Mouse (Mus musculus) hindbrain, embryonic 12.5 days (tissue): ENCODE measurements at regions not wholly inside any gene's neighbourhood (a gene's known extent, or its start where the extent isn't known, plus 50 kb on each side); places are given as distances from the start of the nearest gene placed in this dataset.

ENCODE experiments used
- ATAC-seq: fragments of 200-750 bp; cut with Nextera tagmentation; 2 replicates; pipeline ENCODE4 v1.8.0; 2017; ENCODE audit warnings: moderate TSS enrichment; ENCODE audit not compliant: low FRiP score
- H3K27ac ChIP-seq: fragments of 300-500 bp; sonication (generic); 2 replicates; pipeline ENCODE4 v1.5.1; 2016; ENCODE audit warnings: mild to moderate bottlenecking
- H3K27me3 ChIP-seq: fragments of 300-500 bp; sonication (generic); 2 replicates; pipeline ENCODE4 v1.6.1; 2016; ENCODE audit warnings: mild to moderate bottlenecking
- H3K36me3 ChIP-seq: fragments of 300-500 bp; sonication (generic); 2 replicates; pipeline ENCODE4 v1.6.1; 2016; ENCODE audit warnings: mild to moderate bottlenecking
- H3K4me1 ChIP-seq: fragments of 300-500 bp; sonication (generic); 2 replicates; pipeline ENCODE4 v1.6.1; 2016
- H3K4me2 ChIP-seq: fragments of 300-500 bp; sonication (generic); replicated peaks from 2 replicates; pipeline ENCODE4 v1.6.1; 2016; ENCODE audit warnings: mild to moderate bottlenecking
- H3K4me3 ChIP-seq: fragments of 300-500 bp; sonication (generic); 2 replicates; pipeline ENCODE4 v1.5.1; 2016; ENCODE audit warnings: mild to moderate bottlenecking
- H3K9ac ChIP-seq: fragments of 300-500 bp; sonication (generic); 2 replicates; pipeline ENCODE4 v1.6.1; 2016; ENCODE audit warnings: mild to moderate bottlenecking, moderate library complexity
- H3K9me3 ChIP-seq: fragments of 300-500 bp; sonication (generic); replicated peaks from 2 replicates; pipeline ENCODE4 v1.6.1; 2016; ENCODE audit warnings: mild to moderate bottlenecking
- WGBS: fragments of 180-500 bp; shearing (Covaris S2); methylation state at CpG from one replicate; pipeline ENCODE4 v1.1.7; 2016; 5-methylcytosine and 5-hydroxymethylcytosine counted together

GRCm38 (mm10) chr14:25168310-25168709 lies 290.7 kb upstream of the Zmiz1 start:
- Histone ChIP-seq H3K4me3 (no peak overlapping the region), H3K9ac (no peak overlapping the region), H3K4me2 (no peak overlapping the region), H3K27ac (no peak overlapping the region), H3K36me3 (no peaks in the 10 kb centered on the region), H3K9me3 (no peaks in the 10 kb centered on the region), H3K4me1 (peaks cover 3% of the 10 kb centered on the region; the same call in 1 of the 2 replicates), H3K27me3 (no peaks in the 10 kb centered on the region)
- no peak for ATAC-seq
- WGBS: 51% methylated on average over 5 of the region's 5 CpGs

- Histone ChIP-seq H3K4me2 (no peak overlapping the region), H3K4me3 (no peak overlapping the region), H3K27me3 (no peaks in the 10 kb centered on the region), H3K27ac (no peak overlapping the region), H3K4me1 (no peaks in the 10 kb centered on the region; the same call in 1 of the 2 replicates), H3K9ac (no peak overlapping the region), H3K36me3 (no peaks in the 10 kb centered on the region), H3K9me3 (no peaks in the 10 kb centered on the region)
- no peak for ATAC-seq
- 74% methylated on average over 6 of the region's 6 CpGs for WGBS
Observed at GRCm38 (mm10) chr14:25173281-25173680, 285.7 kb upstream of the Zmiz1 start.

GRCm38 (mm10) chr14:25173873-25174272 lies 285.1 kb upstream of the Zmiz1 start:
- Histone ChIP-seq H3K9ac (no peak overlapping the region), H3K9me3 (no peaks in the 10 kb centered on the region), H3K4me2 (no peak overlapping the region), H3K27ac (no peak overlapping the region), H3K27me3 (no peaks in the 10 kb centered on the region), H3K36me3 (no peaks in the 10 kb centered on the region), H3K4me1 (no peaks in the 10 kb centered on the region), H3K4me3 (no peak overlapping the region)
- 72% methylated on average over 6 of the region's 6 CpGs for WGBS
- no peak for ATAC-seq

GRCm38 (mm10) chr14:25174402-25174801 lies 284.6 kb upstream of the Zmiz1 start:
- H3K9ac ChIP-seq: no peak overlapping the region
- H3K36me3 ChIP-seq: no peaks in the 10 kb centered on the region
- 47% methylated on average over 2 of the region's 2 CpGs for WGBS
- no peak overlapping the region for H3K27ac ChIP-seq
- no peak overlapping the region for H3K4me3 ChIP-seq
- H3K4me1 ChIP-seq: no peaks in the 10 kb centered on the region
- H3K9me3 ChIP-seq: no peaks in the 10 kb centered on the region
- no peaks in the 10 kb centered on the region for H3K27me3 ChIP-seq
- ATAC-seq: no peak
- no peak overlapping the region for H3K4me2 ChIP-seq

- ATAC-seq: no peak
- 66% methylated on average over 6 of the region's 6 CpGs for WGBS
- H3K4me3 ChIP-seq: no peak overlapping the region
- H3K27ac ChIP-seq: no peak overlapping the region
- H3K4me2 ChIP-seq: no peak overlapping the region
- no peaks in the 10 kb centered on the region for H3K27me3 ChIP-seq
- no peaks in the 10 kb centered on the region; the same call in 1 of the 2 replicates for H3K4me1 ChIP-seq
- H3K9ac ChIP-seq: no peak overlapping the region
- no peaks in the 10 kb centered on the region for H3K36me3 ChIP-seq
- no peaks in the 10 kb centered on the region for H3K9me3 ChIP-seq
Observed at GRCm38 (mm10) chr14:25176206-25176605, 282.8 kb upstream of the Zmiz1 start.

- H3K27me3 ChIP-seq: peaks cover 3% of the 10 kb centered on the region; the same call in 1 of the 2 replicates
- 61% methylated on average over 9 of the region's 9 CpGs for WGBS
- peaks cover 7% of the 10 kb centered on the region for H3K4me1 ChIP-seq
- no peak for ATAC-seq
- H3K36me3 ChIP-seq: no peaks in the 10 kb centered on the region
- H3K9me3 ChIP-seq: no peaks in the 10 kb centered on the region
- H3K27ac ChIP-seq: no peak overlapping the region
- H3K4me2 ChIP-seq: no peak overlapping the region
- no peak overlapping the region for H3K4me3 ChIP-seq
- H3K9ac ChIP-seq: no peak overlapping the region
Observed at GRCm38 (mm10) chr14:25180126-25180525, 278.9 kb upstream of the Zmiz1 start.

GRCm38 (mm10) chr14:25181406-25181805 lies 277.6 kb upstream of the Zmiz1 start:
- no peak for ATAC-seq
- H3K9ac ChIP-seq: no peak overlapping the region
- no peak overlapping the region for H3K27ac ChIP-seq
- H3K9me3 ChIP-seq: no peaks in the 10 kb centered on the region
- no peaks in the 10 kb centered on the region for H3K36me3 ChIP-seq
- H3K4me1 ChIP-seq: peaks cover 19% of the 10 kb centered on the region
- no peak overlapping the region for H3K4me3 ChIP-seq
- peaks cover 3% of the 10 kb centered on the region; the same call in 1 of the 2 replicates for H3K27me3 ChIP-seq
- WGBS: 58% methylated on average over 2 of the region's 2 CpGs
- no peak overlapping the region for H3K4me2 ChIP-seq

GRCm38 (mm10) chr14:25184042-25184441 lies 274.9 kb upstream of the Zmiz1 start:
- no peak overlapping the region for H3K4me3 ChIP-seq

GRCm38 (mm10) chr14:25184875-25185274 lies 274.1 kb upstream of the Zmiz1 start:
- no peaks in the 10 kb centered on the region for H3K36me3 ChIP-seq
- peaks cover 24% of the 10 kb centered on the region for H3K4me1 ChIP-seq
- H3K27me3 ChIP-seq: peaks cover 3% of the 10 kb centered on the region; the same call in 1 of the 2 replicates
- ATAC-seq: no peak
- WGBS: 83% methylated on average over 1 of the region's 1 CpGs
- no peak overlapping the region for H3K4me3 ChIP-seq
- H3K4me2 ChIP-seq: no peak overlapping the region
- H3K27ac ChIP-seq: no peak overlapping the region
- no peaks in the 10 kb centered on the region for H3K9me3 ChIP-seq
- no peak overlapping the region for H3K9ac ChIP-seq

More at GRCm38 (mm10) chr14:25184042-25184441, 274.9 kb upstream of the Zmiz1 start:
- peaks cover 3% of the 10 kb centered on the region; the same call in 1 of the 2 replicates for H3K27me3 ChIP-seq
- no peak overlapping the region for H3K27ac ChIP-seq
- no peak for ATAC-seq
- no peak overlapping the region for H3K4me2 ChIP-seq
- WGBS: 58% methylated on average over 5 of the region's 5 CpGs
- no peaks in the 10 kb centered on the region for H3K36me3 ChIP-seq
- H3K9me3 ChIP-seq: no peaks in the 10 kb centered on the region
- peaks cover 24% of the 10 kb centered on the region for H3K4me1 ChIP-seq
- no peak overlapping the region for H3K9ac ChIP-seq

GRCm38 (mm10) chr14:25185556-25185958 lies 273.4 kb upstream of the Zmiz1 start:
- H3K4me2 ChIP-seq: no peak overlapping the region
- 30% methylated on average over 10 of the region's 10 CpGs for WGBS
- peak; percentile 32 for ATAC-seq
- H3K4me3 ChIP-seq: no peak overlapping the region
- no peaks in the 10 kb centered on the region for H3K36me3 ChIP-seq
- H3K4me1 ChIP-seq: peaks cover 24% of the 10 kb centered on the region
- no peaks in the 10 kb centered on the region for H3K9me3 ChIP-seq
- H3K27ac ChIP-seq: peak overlapping the region; percentile 80
- no peak overlapping the region for H3K9ac ChIP-seq
- H3K27me3 ChIP-seq: peaks cover 3% of the 10 kb centered on the region; the same call in 1 of the 2 replicates

GRCm38 (mm10) chr14:25185959-25186771 lies 272.8 kb upstream of the Zmiz1 start:
- H3K27ac ChIP-seq: peak overlapping the region; percentile 80

GRCm38 (mm10) chr14:25187715-25188114 lies 271.3 kb upstream of the Zmiz1 start:
- H3K4me2 ChIP-seq: no peak overlapping the region
- H3K27me3 ChIP-seq: peaks cover 1% of the 10 kb centered on the region; the same call in 1 of the 2 replicates
- ATAC-seq: no peak
- no peak overlapping the region for H3K9ac ChIP-seq
- no peaks in the 10 kb centered on the region for H3K9me3 ChIP-seq
- H3K4me3 ChIP-seq: no peak overlapping the region
- H3K27ac ChIP-seq: no peak overlapping the region
- WGBS: 95% methylated on average over 5 of the region's 5 CpGs
- no peaks in the 10 kb centered on the region for H3K36me3 ChIP-seq
- peaks cover 28% of the 10 kb centered on the region for H3K4me1 ChIP-seq

More at GRCm38 (mm10) chr14:25185959-25186771, 272.8 kb upstream of the Zmiz1 start:
- Histone ChIP-seq H3K9ac (0 out of 2 replicates have a peak overlapping the region, but pooled peaks have one; percentile 2), H3K4me3 (no peak overlapping the region), H3K9me3 (no peaks in the 10 kb centered on the region), H3K36me3 (no peaks in the 10 kb centered on the region), H3K27me3 (peaks cover 3% of the 10 kb centered on the region; the same call in 1 of the 2 replicates), H3K4me2 (no peak overlapping the region), H3K4me1 (peaks cover 26% of the 10 kb centered on the region)
- WGBS: 42% methylated on average over 14 of the region's 14 CpGs
- ATAC-seq: peak; percentile 39

GRCm38 (mm10) chr14:25189256-25189655 lies 269.7 kb upstream of the Zmiz1 start:
- Histone ChIP-seq H3K27ac (no peak overlapping the region), H3K9ac (no peak overlapping the region), H3K4me3 (no peak overlapping the region), H3K4me1 (peaks cover 28% of the 10 kb centered on the region), H3K27me3 (no peaks in the 10 kb centered on the region), H3K36me3 (no peaks in the 10 kb centered on the region), H3K4me2 (no peak overlapping the region), H3K9me3 (no peaks in the 10 kb centered on the region)
- WGBS: 90% methylated on average over 5 of the region's 5 CpGs
- ATAC-seq: no peak
